Mouse (Mus musculus) small intestine, adult 2 months (tissue): ENCODE data around the gene Apba2. TPM values are rescaled to one million over a fixed set of nuclear protein-coding genes. Genes with fewer than 3 reads are reported as not detected.

Experiments used
- H3K27ac ChIP-seq: fragments of 200-500 bp; 2 replicates; pipeline ENCODE4 v1.5.1; 2012; ENCODE audit warnings: low read depth, low read length, control low read depth, inconsistent platforms; ENCODE audit not compliant: insufficient read depth
- H3K27me3 ChIP-seq: fragments of 200-500 bp; 2 replicates; pipeline ENCODE4 v1.6.1; 2012; ENCODE audit warnings: mild to moderate bottlenecking, moderate library complexity, low read length, inconsistent platforms; ENCODE audit not compliant: control insufficient read depth, insufficient read depth
- H3K36me3 ChIP-seq: fragments of 200-500 bp; 2 replicates; pipeline ENCODE4 v1.6.1; 2012; ENCODE audit warnings: mild to moderate bottlenecking, low read length, control low read depth, inconsistent platforms; ENCODE audit not compliant: control insufficient read depth, insufficient read depth
- H3K4me1 ChIP-seq: fragments of 200-500 bp; 2 replicates; pipeline ENCODE4 v1.6.1; 2012; ENCODE audit warnings: low read length, inconsistent platforms, mixed read lengths; ENCODE audit not compliant: control insufficient read depth, insufficient read depth, insufficient read length
- H3K4me3 ChIP-seq: fragments of 200-500 bp; 2 replicates; pipeline ENCODE4 v1.5.1; 2012; ENCODE audit warnings: low read depth, mild to moderate bottlenecking, control low read depth, inconsistent platforms, low read length, moderate library complexity
- CTCF ChIP-seq: fragments of 200-500 bp; IDR thresholded peaks from 2 replicates; pipeline ENCODE4 v1.5.1; 2012; ENCODE audit warnings: low read depth, mild to moderate bottlenecking, control low read depth, inconsistent platforms, low read length, moderate library complexity, mixed read lengths; ENCODE audit not compliant: insufficient replicate concordance, insufficient read length; ENCODE audit errors: extremely low read depth
- POLR2A ChIP-seq: fragments of 200-500 bp; IDR thresholded peaks from 2 replicates; pipeline ENCODE4 v1.6.1; 2012; ENCODE audit warnings: low read depth, mild to moderate bottlenecking, control low read depth, inconsistent platforms, low read length, moderate library complexity
- WGBS: fragments of 180-500 bp; shearing (Covaris S2); methylation state at CpG from one replicate; pipeline ENCODE4 v1.1.7; 2018; 5-methylcytosine and 5-hydroxymethylcytosine counted together
- polyA plus RNA-seq: library from polyadenylated mRNA; depleted of rRNA; stranded (reverse); fragments of >200 nt; gene quantifications from 2 replicates; pipeline ENCODE4 v1.2.3, GENCODE M21; 2012

The Apba2 gene
- polyA plus RNA-seq, 1 experiment = 3.0 TPM

DNA sequence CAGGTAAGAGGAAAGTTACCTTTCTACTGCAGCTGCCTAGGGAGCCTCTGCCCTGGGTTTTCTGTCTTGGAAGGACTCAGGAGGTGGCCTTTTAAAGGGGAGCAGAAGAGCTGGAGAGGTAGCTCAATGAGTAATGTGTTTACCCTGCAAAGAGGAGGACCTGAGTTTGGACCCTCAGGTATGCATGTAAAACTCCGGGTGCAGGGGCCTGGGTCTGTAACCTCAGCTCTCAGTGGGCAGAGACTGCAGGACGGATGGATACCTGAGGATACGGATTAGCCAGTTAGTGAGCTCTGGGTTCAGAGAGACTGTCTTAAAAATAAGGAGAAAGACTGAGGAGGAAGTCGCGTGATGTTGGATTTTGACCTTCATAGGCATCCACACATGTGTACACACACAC lies 132.4 kb downstream of the Apba2 start:
- no peaks in the 10 kb centered on the region for H3K27me3 ChIP-seq
- 77% methylated on average over 5 of the region's 5 CpGs for WGBS
- H3K4me3 ChIP-seq = no peak overlapping the region
- no peak for TF ChIP-seq POLR2A
- TF ChIP-seq CTCF = no peak
- no peaks in the 10 kb centered on the region for H3K36me3 ChIP-seq
- no peaks in the 10 kb centered on the region for H3K4me1 ChIP-seq
- H3K27ac ChIP-seq = no peak overlapping the region

DNA sequence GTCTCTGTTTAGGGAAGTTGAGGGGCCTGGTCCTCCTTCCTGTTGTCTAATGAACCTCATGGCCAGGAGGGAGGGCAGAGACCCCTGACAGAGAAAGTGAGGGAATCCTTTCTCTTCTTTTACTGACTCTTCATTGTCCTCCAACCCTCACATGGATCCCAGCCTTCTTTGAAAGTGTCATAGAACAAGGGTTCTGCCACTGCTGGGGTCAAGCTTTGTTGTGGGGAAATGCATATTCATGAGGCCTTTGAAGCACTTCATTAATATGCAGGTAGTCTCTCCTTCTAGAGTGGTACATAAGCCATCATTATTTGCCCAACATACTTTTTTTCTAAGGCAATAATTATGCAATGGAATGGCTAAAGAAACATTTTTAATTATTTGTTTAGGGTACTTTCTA lies 133.0 kb downstream of the Apba2 start:
- TF ChIP-seq POLR2A = no peak
- TF ChIP-seq CTCF = no peak
- no peak overlapping the region for H3K27ac ChIP-seq
- no peaks in the 10 kb centered on the region for H3K36me3 ChIP-seq
- H3K27me3 ChIP-seq = no peaks in the 10 kb centered on the region
- H3K4me3 ChIP-seq = no peak overlapping the region
- H3K4me1 ChIP-seq = no peaks in the 10 kb centered on the region

DNA sequence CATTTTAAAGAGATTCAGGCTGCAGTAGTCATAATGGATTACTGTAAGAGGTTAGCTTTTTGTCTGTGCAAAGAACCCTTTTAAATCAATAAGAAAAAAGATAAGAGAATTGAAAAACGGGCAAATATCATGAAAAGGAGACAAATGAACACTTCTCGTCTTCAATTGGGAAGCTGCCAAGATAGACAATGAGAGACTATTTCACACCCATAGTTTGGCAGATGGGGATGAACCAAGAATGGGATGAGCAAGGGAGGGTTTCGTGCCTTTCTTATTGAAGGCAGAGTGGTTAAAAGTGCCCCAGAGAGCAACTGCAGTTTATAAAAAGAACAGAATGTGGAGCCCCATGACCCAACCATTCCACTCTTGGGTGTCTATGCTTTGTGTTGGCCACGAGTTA lies 137.4 kb downstream of the Apba2 start:
- Histone ChIP-seq H3K4me1 (no peaks in the 10 kb centered on the region), H3K36me3 (no peaks in the 10 kb centered on the region), H3K27ac (no peak overlapping the region), H3K27me3 (no peaks in the 10 kb centered on the region), H3K4me3 (no peak overlapping the region)
- WGBS = 60% methylated on average over 4 of the region's 4 CpGs
- TF ChIP-seq POLR2A (no peak), CTCF (no peak)

DNA sequence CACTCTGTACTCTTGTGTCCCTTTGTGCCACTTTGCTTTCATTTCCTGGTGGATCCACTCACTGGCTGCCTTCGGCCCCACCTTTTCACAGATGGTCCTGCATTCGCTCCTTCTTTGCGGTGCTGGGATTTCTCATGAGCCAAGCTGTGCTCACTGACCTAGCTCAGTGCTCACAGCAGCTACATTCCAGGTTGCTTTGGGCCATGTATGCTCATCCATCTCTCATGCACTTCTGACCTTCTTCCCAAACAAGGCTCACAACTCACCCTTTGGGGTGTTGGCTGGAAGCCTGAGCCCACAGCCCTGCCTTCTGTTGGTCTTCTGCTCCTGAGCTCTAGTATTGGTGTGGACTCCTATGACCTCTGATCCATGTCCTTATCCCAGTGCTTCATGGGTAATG lies 139.1 kb downstream of the Apba2 start:
- WGBS = 86% methylated on average over 3 of the region's 3 CpGs
- TF ChIP-seq POLR2A (no peak), CTCF (no peak)
- Histone ChIP-seq H3K27ac (no peak overlapping the region), H3K36me3 (no peaks in the 10 kb centered on the region), H3K4me3 (no peak overlapping the region), H3K4me1 (no peaks in the 10 kb centered on the region), H3K27me3 (no peaks in the 10 kb centered on the region)

DNA sequence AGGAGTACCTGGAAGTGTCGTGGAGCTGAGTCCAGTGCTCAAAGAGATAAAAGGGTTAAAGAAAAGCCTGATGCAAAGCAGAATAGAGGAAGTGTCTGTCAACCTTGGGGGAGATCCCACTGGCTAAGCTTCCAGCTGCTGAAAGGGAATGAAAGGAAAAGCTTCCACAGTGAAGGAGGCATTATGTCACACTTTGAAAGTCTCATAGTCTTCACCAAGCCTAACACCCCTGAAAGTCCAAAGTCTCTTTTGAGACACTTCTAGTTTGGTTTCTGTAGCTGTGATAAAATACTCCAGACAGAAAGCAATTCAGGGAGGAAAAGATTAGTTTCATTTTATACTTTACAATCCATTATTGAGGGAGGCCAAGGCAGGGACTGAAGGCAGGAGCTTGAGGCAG lies 141.4 kb downstream of the Apba2 start:
- WGBS = 51% methylated on average over 1 of the region's 1 CpGs
- no peak for TF ChIP-seq CTCF
- TF ChIP-seq POLR2A = no peak

DNA sequence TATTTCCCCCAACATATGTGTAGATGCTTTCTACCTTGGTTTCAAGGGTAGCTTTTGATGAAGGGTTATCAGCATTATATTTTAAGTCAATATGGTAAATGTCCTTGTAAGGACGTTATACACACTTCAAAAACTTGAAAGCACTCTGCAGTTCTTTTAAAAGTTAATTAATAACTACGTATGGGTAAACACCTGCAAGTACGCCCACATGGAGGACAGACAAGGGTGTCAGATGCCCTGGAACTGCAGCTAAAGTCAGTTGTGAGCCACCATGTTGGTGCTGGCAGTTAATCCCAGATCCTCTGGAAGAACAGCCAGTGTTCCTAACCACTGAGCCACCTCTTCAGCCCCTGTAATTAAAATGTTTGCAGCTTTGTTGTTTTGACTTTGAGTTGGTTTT lies 144.0 kb downstream of the Apba2 start:
- WGBS = 35% methylated on average over 3 of the region's 3 CpGs

More for the DNA sequence above, 141.4 kb downstream of the Apba2 start:
- Histone ChIP-seq H3K36me3 (no peaks in the 10 kb centered on the region), H3K4me1 (no peaks in the 10 kb centered on the region), H3K4me3 (no peak overlapping the region), H3K27ac (no peak overlapping the region), H3K27me3 (no peaks in the 10 kb centered on the region)

DNA sequence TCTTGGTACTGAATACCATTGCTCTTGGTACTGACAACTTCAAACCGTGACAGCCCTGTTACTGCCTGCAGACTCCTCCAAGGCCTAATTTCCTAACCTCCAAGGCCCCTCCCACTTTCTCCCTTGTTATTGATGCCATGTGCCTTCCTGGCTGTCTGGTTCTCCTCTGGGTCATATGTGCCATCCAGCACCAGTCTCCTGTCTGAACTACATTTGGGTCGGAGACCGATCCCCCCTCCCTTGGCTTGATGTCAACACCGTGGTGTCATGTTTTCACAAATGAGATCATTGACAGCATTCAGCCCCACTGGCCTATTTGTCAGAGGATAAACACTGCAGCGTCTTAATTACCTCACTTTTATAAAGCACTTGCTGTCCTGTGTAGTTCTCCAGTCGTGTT lies 144.5 kb downstream of the Apba2 start:
- no peaks in the 10 kb centered on the region for H3K36me3 ChIP-seq
- H3K4me3 ChIP-seq = no peak overlapping the region
- WGBS = 76% methylated on average over 6 of the region's 6 CpGs
- H3K4me1 ChIP-seq = no peaks in the 10 kb centered on the region
- no peak overlapping the region for H3K27ac ChIP-seq
- TF ChIP-seq POLR2A = no peak
- no peak for TF ChIP-seq CTCF
- no peaks in the 10 kb centered on the region for H3K27me3 ChIP-seq

More for the DNA sequence above, 144.0 kb downstream of the Apba2 start:
- TF ChIP-seq CTCF (no peak), POLR2A (no peak)
- Histone ChIP-seq H3K27ac (no peak overlapping the region), H3K36me3 (no peaks in the 10 kb centered on the region), H3K4me1 (no peaks in the 10 kb centered on the region), H3K27me3 (no peaks in the 10 kb centered on the region), H3K4me3 (no peak overlapping the region)
